In the genomic region with DNA sequence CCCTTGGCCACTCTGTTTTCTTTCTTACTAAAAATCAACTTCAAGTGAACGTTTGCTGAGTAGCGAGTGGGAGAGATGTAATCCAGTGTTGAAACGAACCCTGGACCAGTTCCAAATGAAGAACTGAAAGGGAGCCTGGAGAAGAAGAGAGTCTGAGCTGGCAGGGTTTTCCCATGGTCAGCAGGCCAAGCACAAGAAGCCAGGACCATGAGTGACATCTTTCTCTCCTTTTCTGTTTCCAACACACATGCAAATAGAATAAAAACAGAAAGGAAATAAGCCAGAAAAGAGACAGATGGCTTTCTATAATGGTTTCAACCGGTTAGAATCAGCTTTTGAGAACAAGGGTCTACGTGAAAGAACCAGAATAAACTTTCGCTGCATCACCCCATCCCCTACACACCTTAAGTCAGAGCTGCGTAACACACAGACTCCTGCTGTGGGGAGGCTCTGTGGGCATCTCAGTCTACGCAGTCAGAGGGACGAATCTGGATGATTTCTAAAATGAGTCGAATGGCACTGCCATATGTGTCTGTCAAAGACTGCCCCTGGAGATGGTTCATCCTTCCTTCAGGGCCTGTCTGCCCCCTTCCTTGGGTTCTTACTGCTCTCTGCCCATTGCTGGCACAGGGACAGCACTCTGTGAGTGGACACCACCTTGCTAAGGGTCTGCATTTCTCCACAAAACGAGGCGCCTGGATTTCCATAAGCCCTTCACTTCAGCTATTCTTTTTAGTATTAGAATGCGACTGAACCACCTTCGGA, we compare ENCODE assay signal across 13 mouse cellular contexts.
DNase-seq lines count a peak whose midpoint lies in the region; ATAC-seq lines count a peak whose summit lies in the region.
"Had no signal": no experiment of that assay in that cellular context is flagged by ENCODE, and none has a peak within 500 bp of the region (broad histone marks: within the 10 kb centered on the region; RNA-seq: fewer than 3 reads in every experiment).

No protein-coding gene starts in this region.

- H3K27me3 ChIP-seq in forebrain, embryonic 14.5 days (replicated peaks; ENCODE audit: control insufficient read depth, insufficient read depth, low read length) = no peaks in the 10 kb centered on the region
- H3K27me3 ChIP-seq in forebrain, embryonic 11.5 days (ENCODE audit: control insufficient read depth, insufficient read depth, low read length) = no peaks in the 10 kb centered on the region
- H3K27me3 ChIP-seq: embryonic facial prominence, embryonic 15.5 days; heart, embryonic 12.5 days; hindbrain, embryonic 13.5 days had no signal

- H3K4me2 ChIP-seq in forebrain, embryonic 14.5 days (ENCODE audit: low read length) = no peak overlapping the region
- H3K4me2 ChIP-seq in forebrain, embryonic 11.5 days (ENCODE audit: low read depth, low read length, severe bottlenecking) = no peak overlapping the region
- H3K4me2 ChIP-seq: embryonic facial prominence, embryonic 15.5 days; heart, embryonic 12.5 days; hindbrain, embryonic 13.5 days had no signal

- ATAC-seq in forebrain, embryonic 14.5 days = peak; percentile 21; the same call in 1 of the 2 replicates
- no peak for ATAC-seq in forebrain, embryonic 11.5 days (replicated peaks; ENCODE audit: low FRiP score)

- H3K27ac ChIP-seq in forebrain, embryonic 14.5 days (ENCODE audit: low read depth, low read length) = no peak overlapping the region
- H3K27ac ChIP-seq in forebrain, embryonic 11.5 days (ENCODE audit: low read depth, low read length) = no peak overlapping the region
- H3K27ac ChIP-seq: embryonic facial prominence, embryonic 15.5 days; hindbrain, embryonic 13.5 days had no signal

- peak; percentile 52 for DNase-seq in forebrain, embryonic 14.5 days (ENCODE audit: low spot score)
- DNase-seq in forebrain, embryonic 11.5 days (ENCODE audit: low spot score) = no peak
- peak; percentile 50 to 61 for DNase-seq in layer of hippocampus, postnatal 14 days (ENCODE audit: low spot score in 2 of 2)
- DNase-seq in layer of hippocampus, postnatal 25 days (ENCODE audit: extremely low spot score in 1 of 2, low spot score in 1 of 2) = no peak
- peak; percentile 85 for DNase-seq in brain, adult 2 months (ENCODE audit: low read depth, low spot score)
- DNase-seq in cerebellum, postnatal 25 days = peak; percentile 50 to 52
- DNase-seq in thymus, postnatal 25 days = no peak
- DNase-seq in spleen, postnatal 10 days (ENCODE audit: low spot score in 2 of 2) = no peak
- DNase-seq: adrenal gland, postnatal 14 days; kidney, adult 8-10 months had no signal

- H3K4me3 ChIP-seq in forebrain, embryonic 14.5 days (ENCODE audit: low read depth, low read length) = no peak overlapping the region
- no peak overlapping the region for H3K4me3 ChIP-seq in forebrain, embryonic 11.5 days (ENCODE audit: low read depth, low read length)
- H3K4me3 ChIP-seq: embryonic facial prominence, embryonic 15.5 days; heart, embryonic 12.5 days; hindbrain, embryonic 13.5 days had no signal

- H3K9me3 ChIP-seq in forebrain, embryonic 14.5 days (replicated peaks; ENCODE audit: control insufficient read depth, low read length) = no peaks in the 10 kb centered on the region
- no peaks in the 10 kb centered on the region for H3K9me3 ChIP-seq in forebrain, embryonic 11.5 days (ENCODE audit: control insufficient read depth, low read length)
- H3K9me3 ChIP-seq: embryonic facial prominence, embryonic 15.5 days; heart, embryonic 12.5 days; hindbrain, embryonic 13.5 days had no signal

- WGBS in forebrain, embryonic 14.5 days = 67% methylated on average over 14 of the region's 14 CpGs
- 88% methylated on average over 14 of the region's 14 CpGs for WGBS in forebrain, embryonic 11.5 days

- H3K9ac ChIP-seq in forebrain, embryonic 14.5 days (ENCODE audit: low read length) = no peak overlapping the region
- H3K9ac ChIP-seq in forebrain, embryonic 11.5 days (ENCODE audit: low read length) = no peak overlapping the region
- H3K9ac ChIP-seq: embryonic facial prominence, embryonic 15.5 days; heart, embryonic 12.5 days; hindbrain, embryonic 13.5 days had no signal

- H3K36me3 ChIP-seq in forebrain, embryonic 14.5 days (ENCODE audit: control insufficient read depth, insufficient read depth, low read length) = no peaks in the 10 kb centered on the region
- H3K36me3 ChIP-seq in forebrain, embryonic 11.5 days (ENCODE audit: control insufficient read depth, insufficient read depth, low read length) = no peaks in the 10 kb centered on the region
- H3K36me3 ChIP-seq: embryonic facial prominence, embryonic 15.5 days; heart, embryonic 12.5 days had no signal

- H3K4me1 ChIP-seq in forebrain, embryonic 14.5 days (ENCODE audit: control insufficient read depth, insufficient read depth, low read length) = peaks cover 10% of the 10 kb centered on the region
- H3K4me1 ChIP-seq in forebrain, embryonic 11.5 days (replicated peaks; ENCODE audit: control insufficient read depth, insufficient read depth, low read length) = no peaks in the 10 kb centered on the region

Comparison
In these comparisons a context has a peak if more than half of its experiments do, and no peak if none do; other contexts are left out.
1. DNase-seq: peak in forebrain, embryonic 14.5 days (single experiment), layer of hippocampus, postnatal 14 days (2 of 2), brain, adult 2 months (single experiment) and cerebellum, postnatal 25 days (2 of 2); none in forebrain, embryonic 11.5 days (single experiment), layer of hippocampus, postnatal 25 days (0 of 2), thymus, postnatal 25 days (single experiment) and spleen, postnatal 10 days (0 of 2).